Mouse (Mus musculus): ENCODE data around the gene Wnt16.

The Wnt16 gene

GRCm38 (mm10) chr6:22297028-22297427 is 9.0 kb downstream of the Wnt16 start:
- ChIA-PET CTCF (no interaction called here), POLR2A (interaction anchor here in 1 of 4 experiments (0.6 to 1.3 kb wide), 4 partner anchors 13 to 142 kb away, joined by 3 read pairs; no protein-coding TSS in a partner anchor)

GRCm38 (mm10) chr6:22298059-22298458 is 10.0 kb downstream of the Wnt16 start:
- ChIA-PET CTCF (no interaction called here), POLR2A (no interaction called here)

- CTCF ChIA-PET, result interaction anchor here (0.5 to 2.4 kb wide), 17 partner anchors 30 to 1821 kb away, joined by 3 to 11 read pairs (median 3); partner anchors contain the start of genes Fam3c (in 1 of the 4) and Wnt16 (in 1 of the 4)
- POLR2A ChIA-PET, result interaction anchor here in 3 of 4 experiments (0.6 to 2.1 kb wide), 9 partner anchors 16 to 117 kb away, joined by 3 to 6 read pairs (median 3); partner anchors contain the start of gene Fam3c (in 2 of the 3)
Measured at GRCm38 (mm10) chr6:22325364-22326072, 37.5 kb downstream of the Wnt16 start.

- POLR2A ChIA-PET, result interaction anchor here in 3 of 4 experiments (0.7 to 2.1 kb wide), 6 partner anchors 19 to 238 kb away, joined by 3 to 6 read pairs (median 4); partner anchors contain the start of gene Fam3c (in 1 of the 3)
- CTCF ChIA-PET, result interaction anchor here (0.5 to 2.4 kb wide), 12 partner anchors 10 to 863 kb away, joined by 3 to 12 read pairs (median 5); partner anchors contain the start of gene Fam3c (in 1 of the 4)
Measured at GRCm38 (mm10) chr6:22326289-22326688, 38.3 kb downstream of the Wnt16 start.

DNA sequence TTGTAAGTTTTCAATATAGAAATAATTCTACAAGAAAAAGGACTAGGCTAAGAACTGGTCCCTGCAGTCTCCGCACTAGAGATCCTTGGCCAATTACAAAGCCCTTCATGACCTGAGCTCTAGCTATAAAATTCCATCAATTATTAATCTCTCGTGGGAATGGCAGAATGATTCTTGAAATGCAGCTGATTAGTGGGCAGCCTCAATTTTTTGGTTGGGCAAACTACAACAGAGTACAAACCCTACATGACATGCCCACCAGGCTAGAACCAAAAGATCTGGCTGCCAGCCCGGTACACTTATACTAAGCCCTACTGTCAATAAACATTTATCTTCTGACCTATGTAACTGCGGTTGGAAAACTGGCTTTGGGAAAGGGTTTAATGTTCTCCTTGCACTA is 39.1 kb downstream of the Wnt16 start:
- ChIA-PET CTCF (interaction anchor here in 3 of 4 experiments (0.5 to 2.4 kb wide), 3 partner anchors 118 to 206 kb away, joined by 4 to 7 read pairs (median 5); no protein-coding TSS in a partner anchor), POLR2A (no interaction called here)

GRCm38 (mm10) chr6:22327931-22328330 is 39.9 kb downstream of the Wnt16 start:
- ChIA-PET CTCF (interaction anchor here in 1 of 4 experiments (1.4 kb wide), 1 partner anchor 206 kb away, joined by 5 read pairs; no protein-coding TSS in a partner anchor), POLR2A (interaction anchor here in 1 of 4 experiments (0.8 to 1.3 kb wide), 3 partner anchors 19 to 116 kb away, joined by 3 to 4 read pairs (median 4); no protein-coding TSS in a partner anchor)

- CTCF ChIA-PET, result interaction anchor here in 1 of 4 experiments (1.6 kb wide), 1 partner anchor 25 kb away, joined by 4 read pairs; the partner anchor contains the start of gene Fam3c
Measured at GRCm38 (mm10) chr6:22330169-22330960, 42.3 kb downstream of the Wnt16 start.

GRCm38 (mm10) chr6:22332548-22332947 is 44.5 kb downstream of the Wnt16 start:
- POLR2A ChIA-PET, result interaction anchor here in 1 of 4 experiments (1.4 kb wide), 2 partner anchors 14 to 111 kb away, joined by 4 to 5 read pairs; no protein-coding TSS in a partner anchor

More at GRCm38 (mm10) chr6:22330169-22330960, 42.3 kb downstream of the Wnt16 start:
- POLR2A ChIA-PET, result interaction anchor here in 2 of 4 experiments (1.0 to 1.9 kb wide), 6 partner anchors 14 to 113 kb away, joined by 3 to 10 read pairs (median 4); no protein-coding TSS in a partner anchor

DNA sequence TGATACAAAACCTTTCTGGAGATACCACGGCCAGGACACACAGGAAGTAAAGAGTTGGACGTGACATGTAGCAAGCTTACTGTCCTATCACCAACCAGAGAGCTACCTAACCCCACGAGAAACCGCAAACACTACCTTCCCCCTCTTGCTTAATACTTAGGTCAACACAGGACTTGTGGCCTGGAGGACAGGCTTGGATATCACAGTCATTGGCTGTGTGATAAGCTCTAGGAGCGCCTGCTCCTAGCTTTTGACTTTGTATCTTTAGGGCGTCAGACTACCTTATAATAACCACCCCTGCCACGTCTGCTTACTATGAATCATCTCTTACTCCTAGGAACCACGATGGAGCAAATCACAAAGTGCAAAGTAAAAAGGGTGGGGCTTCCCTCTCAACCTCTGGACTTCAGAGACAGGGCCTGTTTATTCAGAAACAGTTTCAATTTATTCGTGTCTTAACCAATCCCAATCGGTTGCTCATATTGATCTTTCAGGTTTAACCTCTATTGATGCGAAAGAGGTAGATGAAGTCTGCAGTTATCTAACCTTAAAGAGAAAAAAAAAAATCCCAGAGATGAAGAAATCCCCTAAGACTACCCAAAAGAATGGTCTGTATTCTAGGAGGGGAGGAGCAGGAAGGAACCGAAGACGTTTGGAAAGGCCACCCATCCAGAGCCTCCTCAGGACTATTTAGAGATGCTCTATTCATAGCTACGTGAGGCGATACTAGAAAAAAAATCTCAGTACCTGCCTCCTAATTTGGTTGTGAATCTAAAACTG is 51.9 kb downstream of the Wnt16 start:
- CTCF ChIA-PET, result interaction anchor here in 3 of 4 experiments (0.6 to 1.0 kb wide), 3 partner anchors 16 to 632 kb away, joined by 4 to 5 read pairs (median 4); partner anchors contain the start of gene Fam3c (in 1 of the 3)
- POLR2A ChIA-PET, result interaction anchor here in 1 of 4 experiments (1.1 to 2.6 kb wide), 5 partner anchors 9 to 103 kb away, joined by 3 to 8 read pairs (median 4); partner anchors contain the start of gene Fam3c

More at GRCm38 (mm10) chr6:22332548-22332947, 44.5 kb downstream of the Wnt16 start:
- CTCF ChIA-PET, result no interaction called here

DNA sequence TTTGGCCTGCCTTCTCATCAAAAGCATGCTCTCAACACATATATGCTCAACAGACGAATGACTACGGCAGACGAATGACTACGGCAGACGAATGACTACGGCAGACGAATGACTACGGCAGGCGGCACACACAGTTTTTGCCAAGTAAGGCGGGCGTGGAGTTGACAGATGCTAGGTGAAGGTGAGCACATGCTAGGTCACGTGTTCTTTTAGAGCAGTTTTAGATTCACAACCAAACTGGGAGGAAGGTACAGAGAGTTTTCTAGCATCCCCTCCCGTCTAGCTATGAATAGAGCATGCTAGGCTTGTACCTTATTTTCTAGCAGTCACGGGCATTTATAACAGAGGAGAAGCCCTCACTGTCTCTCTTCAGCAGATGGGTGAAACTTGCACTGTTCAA is 52.8 kb downstream of the Wnt16 start:
- ChIA-PET CTCF (interaction anchor here in 1 of 4 experiments (1.0 kb wide), 1 partner anchor 15 kb away, joined by 5 read pairs; the partner anchor contains the start of gene Fam3c), POLR2A (interaction anchor here in 1 of 4 experiments (0.5 to 2.6 kb wide), 4 partner anchors 13 to 34 kb away, joined by 3 to 8 read pairs (median 4); partner anchors contain the start of gene Fam3c)

GRCm38 (mm10) chr6:22343292-22343691 is 55.3 kb downstream of the Wnt16 start:
- CTCF ChIA-PET, result interaction anchor here in 1 of 4 experiments (2.0 kb wide), 1 partner anchor 13 kb away, joined by 5 read pairs; the partner anchor contains the start of gene Fam3c
- POLR2A ChIA-PET, result interaction anchor here in 2 of 4 experiments (0.6 to 2.7 kb wide), 3 partner anchors 10 to 12 kb away, joined by 3 to 12 read pairs (median 4); partner anchors contain the start of gene Fam3c (in 1 of the 2)

GRCm38 (mm10) chr6:22343706-22344105 is 55.7 kb downstream of the Wnt16 start:
- CTCF ChIA-PET, result interaction anchor here in 1 of 4 experiments (2.0 kb wide), 1 partner anchor 12 kb away, joined by 5 read pairs; the partner anchor contains the start of gene Fam3c
- POLR2A ChIA-PET, result interaction anchor here in 2 of 4 experiments (0.6 to 2.7 kb wide), 3 partner anchors 9 to 12 kb away, joined by 3 to 12 read pairs (median 4); partner anchors contain the start of gene Fam3c (in 1 of the 2)

DNA sequence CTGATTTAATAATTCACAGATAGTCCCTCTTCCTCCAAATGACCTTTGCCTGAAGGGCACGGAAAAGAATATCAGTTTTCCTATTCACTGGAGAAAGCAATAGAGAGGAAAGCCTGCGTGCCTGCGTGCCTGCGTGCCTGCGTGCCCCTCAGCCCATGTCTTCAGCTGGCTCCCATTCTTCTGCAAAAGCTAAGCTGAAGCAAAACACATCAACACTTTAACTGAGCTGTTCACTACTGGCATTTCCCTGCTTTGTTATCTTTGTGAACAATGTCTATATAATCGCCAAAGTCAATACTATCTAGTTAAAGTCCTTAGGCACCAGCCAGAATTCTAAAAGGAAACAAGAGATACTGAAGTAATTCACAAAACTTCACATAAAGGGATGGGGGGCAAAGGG is 56.4 kb downstream of the Wnt16 start:
- ChIA-PET POLR2A (interaction anchor here in 2 of 4 experiments (2.5 to 2.7 kb wide), 2 partner anchors 11 kb away, joined by 9 to 12 read pairs; partner anchors contain the start of gene Fam3c (in 2 of the 2)), CTCF (interaction anchor here in 2 of 4 experiments (0.6 to 1.4 kb wide), 3 partner anchors 8 to 44 kb away, joined by 3 to 4 read pairs (median 3); no protein-coding TSS in a partner anchor)

- CTCF ChIA-PET, result interaction anchor here (0.5 to 1.3 kb wide), 7 partner anchors 8 to 616 kb away, joined by 3 to 8 read pairs (median 5); partner anchors contain the start of gene Fam3c (in 3 of the 4)
- POLR2A ChIA-PET, result interaction anchor here (0.6 to 2.1 kb wide), 15 partner anchors 8 to 738 kb away, joined by 3 to 13 read pairs (median 4); partner anchors contain the start of gene Fam3c (in 3 of the 4)
Measured at GRCm38 (mm10) chr6:22347132-22347902, 59.3 kb downstream of the Wnt16 start.
